Mouse (Mus musculus) lung, embryonic 16.5 days (tissue): ENCODE results near the gene Calcoco1. TPM values are rescaled to one million over a fixed set of nuclear protein-coding genes. Genes with fewer than 3 reads are reported as not detected.

Experiments
- ATAC-seq: fragments of 200-750 bp; cut with Nextera tagmentation; 2 replicates; pipeline ENCODE4 v1.8.0; 2017; ENCODE audit warnings: low read depth, mild to moderate bottlenecking, moderate library complexity
- H3K27ac ChIP-seq: fragments of 300-500 bp; sonication (generic); 2 replicates; pipeline ENCODE4 v1.5.1; 2014; ENCODE audit warnings: mild to moderate bottlenecking, control low read depth, low read length
- H3K27me3 ChIP-seq: fragments of 300-500 bp; sonication (generic); 2 replicates; pipeline ENCODE4 v1.6.1; 2014; ENCODE audit warnings: low read depth, low read length, mixed read lengths; ENCODE audit not compliant: control insufficient read depth, insufficient read depth
- H3K36me3 ChIP-seq: fragments of 300-500 bp; sonication (generic); 2 replicates; pipeline ENCODE4 v1.6.1; 2014; ENCODE audit warnings: low read length; ENCODE audit not compliant: control insufficient read depth, insufficient read depth
- H3K4me1 ChIP-seq: fragments of 300-500 bp; sonication (generic); replicated peaks from 2 replicates; pipeline ENCODE4 v1.6.1; 2014; ENCODE audit warnings: low read length, mixed read lengths; ENCODE audit not compliant: control insufficient read depth, insufficient read depth
- H3K4me2 ChIP-seq: fragments of 300-500 bp; sonication (generic); 2 replicates; pipeline ENCODE4 v1.6.1; 2014; ENCODE audit warnings: low read depth, low read length, control low read depth
- H3K4me3 ChIP-seq: fragments of 300-500 bp; sonication (generic); 2 replicates; pipeline ENCODE4 v1.5.1; 2014; ENCODE audit warnings: mild to moderate bottlenecking, low read length, control low read depth
- H3K9ac ChIP-seq: fragments of 300-500 bp; sonication (generic); 2 replicates; pipeline ENCODE4 v1.6.1; 2014; ENCODE audit warnings: low read length, control low read depth
- H3K9me3 ChIP-seq: fragments of 300-500 bp; sonication (generic); 2 replicates; pipeline ENCODE4 v1.6.1; 2016; ENCODE audit warnings: low read length; ENCODE audit not compliant: control insufficient read depth
- WGBS: fragments of 180-500 bp; shearing (Covaris S2); extraction: QIAGEN DNeasy Blood & Tissue Kit; methylation state at CpG from one replicate; pipeline ENCODE4 v1.1.7; 2014; 5-methylcytosine and 5-hydroxymethylcytosine counted together
- polyA plus RNA-seq: library from polyadenylated mRNA; unstranded; fragments of >200 nt; fragmentation: Nextera tagmentation; extraction: Ambion mirVana; gene quantifications from 2 replicates; pipeline ENCODE4 v1.2.1, GENCODE M21; 2015

Calcoco1 gene
- polyA plus RNA-seq, 1 experiment from 2014 or later: 61.7 TPM

DNA sequence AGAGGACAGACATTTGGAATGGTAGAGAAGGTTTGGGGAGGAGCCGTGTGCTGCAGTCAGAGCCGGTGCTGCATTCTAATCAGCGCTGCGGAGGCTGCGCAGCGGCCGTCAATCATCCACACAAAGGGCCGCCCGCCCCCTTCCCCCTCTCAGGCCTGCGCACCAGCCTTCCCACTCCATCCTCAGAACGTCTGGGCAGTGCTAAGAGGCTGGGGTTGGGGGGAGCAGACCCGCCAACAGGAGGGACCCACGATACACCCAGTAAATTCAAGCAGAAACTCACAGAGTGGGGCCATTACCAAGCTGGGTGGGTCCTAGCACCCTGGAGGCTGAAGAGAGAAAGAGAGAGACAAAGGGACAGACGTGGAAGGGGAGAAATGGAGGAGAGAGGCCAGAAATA is 22.0 kb upstream of the Calcoco1 start:
- Histone ChIP-seq H3K27ac (no peak overlapping the region), H3K9me3 (no peaks in the 10 kb centered on the region), H3K4me2 (no peak overlapping the region), H3K27me3 (peaks cover 66% of the 10 kb centered on the region), H3K36me3 (no peaks in the 10 kb centered on the region), H3K4me1 (peaks cover 10% of the 10 kb centered on the region), H3K4me3 (no peak overlapping the region), H3K9ac (no peak overlapping the region)
- WGBS: 3% methylated on average over 14 of the region's 14 CpGs
- ATAC-seq: no peak

- ATAC-seq: no peak
- Histone ChIP-seq H3K36me3 (no peaks in the 10 kb centered on the region), H3K27me3 (peaks cover 58% of the 10 kb centered on the region), H3K4me3 (no peak overlapping the region), H3K9ac (no peak overlapping the region), H3K9me3 (no peaks in the 10 kb centered on the region), H3K4me2 (no peak overlapping the region), H3K27ac (no peak overlapping the region), H3K4me1 (peaks cover 10% of the 10 kb centered on the region)
- WGBS: 22% methylated on average over 8 of the region's 8 CpGs
These were observed 21.2 kb upstream of the Calcoco1 start for GRCm38 (mm10) chr15:102743196-102743595.

- no peak overlapping the region for H3K27ac ChIP-seq
- WGBS: under 1% methylated on average over 10 of the region's 10 CpGs
- peak; percentile 81 for ATAC-seq
- no peak overlapping the region for H3K9ac ChIP-seq
- peaks cover 10% of the 10 kb centered on the region for H3K4me1 ChIP-seq
- H3K27me3 ChIP-seq: peaks cover 58% of the 10 kb centered on the region
- no peak overlapping the region for H3K4me2 ChIP-seq
- no peaks in the 10 kb centered on the region for H3K9me3 ChIP-seq
- no peaks in the 10 kb centered on the region for H3K36me3 ChIP-seq
- H3K4me3 ChIP-seq: no peak overlapping the region
These were observed 20.6 kb upstream of the Calcoco1 start for GRCm38 (mm10) chr15:102742589-102742988.

DNA sequence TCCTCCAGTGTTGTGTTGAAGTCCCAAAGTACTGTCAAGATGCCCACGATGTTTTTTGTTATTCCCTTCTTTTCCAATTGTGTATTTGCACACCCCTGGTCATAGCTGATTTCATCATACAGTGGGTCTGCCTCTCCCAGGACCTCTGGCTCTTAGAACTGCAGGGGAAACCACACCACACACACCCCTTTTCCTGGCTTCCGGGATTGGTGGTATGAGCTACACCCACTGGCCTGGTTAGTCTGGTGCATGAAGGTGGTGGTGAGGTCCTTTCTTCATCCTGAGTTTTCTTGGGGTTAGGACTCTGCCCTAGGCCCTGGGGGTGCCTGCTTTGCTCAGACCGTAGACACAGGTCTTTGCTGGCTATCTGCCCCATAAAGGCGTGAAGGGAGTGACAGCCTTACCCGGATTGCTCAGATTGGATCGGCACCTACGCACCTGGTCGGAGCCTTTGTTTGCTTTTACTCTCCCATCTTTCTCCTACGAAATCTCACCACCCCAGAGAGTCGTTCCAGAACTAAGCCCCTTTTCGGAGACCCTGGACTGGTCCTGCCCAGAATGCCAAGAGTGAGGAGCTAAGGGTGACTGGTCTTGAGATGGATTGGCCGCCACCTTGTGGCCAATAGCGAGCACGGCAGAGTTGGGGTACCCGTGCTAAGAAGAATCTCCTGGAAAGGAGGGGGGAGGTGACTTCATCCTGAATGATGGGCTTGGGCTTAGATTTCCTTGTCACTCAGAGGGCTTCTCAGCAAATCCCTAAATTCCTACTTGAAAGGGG is 17.7 kb upstream of the Calcoco1 start:
- H3K36me3 ChIP-seq: no peaks in the 10 kb centered on the region
- no peak overlapping the region for H3K27ac ChIP-seq
- H3K27me3 ChIP-seq: peaks cover 47% of the 10 kb centered on the region
- peak overlapping the region; percentile 17; the same call in 1 of the 2 replicates for H3K4me2 ChIP-seq
- no peak overlapping the region for H3K4me3 ChIP-seq
- H3K9me3 ChIP-seq: no peaks in the 10 kb centered on the region
- no peaks in the 10 kb centered on the region; the same call in 1 of the 2 replicates for H3K4me1 ChIP-seq
- no peak overlapping the region for H3K9ac ChIP-seq
- WGBS: 26% methylated on average over 15 of the region's 15 CpGs
- peak; percentile 65 for ATAC-seq

DNA sequence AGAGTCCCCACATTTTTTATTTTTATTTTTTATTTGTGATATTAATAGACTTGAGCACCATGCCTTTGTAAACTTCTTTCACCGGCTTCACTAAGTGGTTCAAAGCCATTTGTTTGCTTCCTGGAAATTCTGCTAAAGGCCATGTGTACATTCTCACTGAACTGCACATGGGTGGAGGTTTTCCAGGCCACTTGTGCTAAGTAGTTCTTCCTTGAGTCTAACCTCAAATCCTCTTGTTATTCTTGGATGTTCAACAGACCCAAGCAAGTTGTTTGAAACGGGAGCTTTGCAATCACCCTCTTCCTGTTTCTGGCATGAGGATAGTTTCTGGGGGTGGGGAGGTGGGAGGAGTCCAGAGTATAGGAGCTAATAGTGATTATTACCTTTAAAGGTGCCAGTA is 16.5 kb upstream of the Calcoco1 start:
- Histone ChIP-seq H3K27ac (no peak overlapping the region), H3K4me2 (no peak overlapping the region), H3K4me3 (no peak overlapping the region), H3K9ac (no peak overlapping the region), H3K4me1 (no peaks in the 10 kb centered on the region; the same call in 1 of the 2 replicates), H3K9me3 (no peaks in the 10 kb centered on the region), H3K36me3 (no peaks in the 10 kb centered on the region), H3K27me3 (peaks cover 42% of the 10 kb centered on the region)
- 23% methylated on average over 2 of the region's 2 CpGs for WGBS
- ATAC-seq: no peak

DNA sequence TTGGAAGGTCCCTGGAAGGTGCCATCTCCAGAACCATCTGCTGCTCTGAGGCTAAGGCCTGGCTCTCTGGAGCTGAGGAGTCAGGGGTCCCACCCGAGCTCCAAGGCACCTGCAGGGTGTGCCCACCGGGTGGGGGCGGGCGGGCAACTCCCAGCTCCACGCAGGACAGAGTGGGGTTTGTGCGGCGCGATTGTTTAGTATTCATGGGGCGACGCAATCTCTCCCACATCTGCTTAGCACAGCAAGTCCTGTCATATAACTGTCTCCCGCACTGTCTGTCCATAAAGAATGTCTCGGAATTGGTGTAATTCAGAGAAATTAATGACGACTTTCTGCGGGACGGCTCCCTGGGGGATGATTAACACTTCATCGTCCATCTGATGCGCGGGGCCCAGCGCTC is 15.1 kb upstream of the Calcoco1 start:
- no peak overlapping the region for H3K4me2 ChIP-seq
- H3K4me1 ChIP-seq: no peaks in the 10 kb centered on the region; the same call in 1 of the 2 replicates
- no peak overlapping the region for H3K27ac ChIP-seq
- no peak for ATAC-seq
- no peaks in the 10 kb centered on the region for H3K9me3 ChIP-seq
- 81% methylated on average over 19 of the region's 19 CpGs for WGBS
- no peak overlapping the region for H3K4me3 ChIP-seq
- peaks cover 38% of the 10 kb centered on the region for H3K27me3 ChIP-seq
- no peaks in the 10 kb centered on the region for H3K36me3 ChIP-seq
- H3K9ac ChIP-seq: no peak overlapping the region

DNA sequence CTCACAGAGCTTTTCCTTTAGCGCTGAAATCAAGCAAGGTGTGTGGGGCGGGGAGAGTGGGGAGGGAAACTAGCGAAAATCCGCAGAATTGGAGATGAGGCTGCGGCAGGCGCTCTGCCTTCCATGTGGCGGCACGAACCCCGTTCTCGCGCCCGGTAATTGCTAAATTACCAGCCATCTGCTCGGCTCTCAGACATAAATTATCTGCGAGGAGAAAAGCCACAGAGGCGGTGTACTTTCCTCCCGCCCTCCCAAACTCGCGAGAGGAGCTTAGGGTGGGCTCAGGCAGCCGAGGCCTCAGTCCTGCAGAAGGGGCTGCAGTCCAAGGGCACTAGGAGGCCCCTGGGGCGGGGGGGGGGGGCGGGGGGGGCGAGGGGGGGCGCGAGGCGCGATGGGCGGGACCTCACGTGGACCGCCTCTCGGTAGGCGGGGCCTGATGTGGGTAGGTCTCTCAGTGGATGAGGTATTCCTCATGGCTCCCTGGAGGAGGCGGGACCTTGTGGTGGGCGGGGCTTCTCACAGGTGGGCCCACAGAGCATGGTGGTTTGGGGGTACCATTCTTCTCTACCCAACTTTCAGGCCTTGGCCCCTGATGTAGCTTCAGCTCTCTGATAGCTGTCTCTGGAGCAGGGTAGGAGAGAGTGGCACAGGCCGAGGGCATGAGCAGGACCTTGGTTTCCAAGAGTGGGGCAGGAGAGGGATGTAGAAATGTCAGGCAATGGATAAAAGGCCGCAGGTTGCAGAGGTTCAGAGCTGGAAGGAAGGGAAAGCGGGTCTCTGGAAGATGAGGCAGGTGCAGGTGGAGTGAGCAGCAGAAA is 14.4 kb upstream of the Calcoco1 start:
- ATAC-seq: no peak; the same call in 1 of the 2 replicates
- Histone ChIP-seq H3K27ac (no peak overlapping the region), H3K9ac (peak overlapping the region; percentile 40), H3K27me3 (peaks cover 33% of the 10 kb centered on the region), H3K4me3 (peak overlapping the region; percentile 28), H3K9me3 (no peaks in the 10 kb centered on the region), H3K4me1 (no peaks in the 10 kb centered on the region; the same call in 1 of the 2 replicates), H3K4me2 (peak overlapping the region; percentile 53), H3K36me3 (no peaks in the 10 kb centered on the region)
- WGBS: 12% methylated on average over 33 of the region's 36 CpGs

GRCm38 (mm10) chr15:102735031-102735430 is 13.1 kb upstream of the Calcoco1 start:
- ATAC-seq: no peak
- H3K4me3 ChIP-seq: no peak overlapping the region
- 47% methylated on average over 14 of the region's 14 CpGs for WGBS
- H3K4me1 ChIP-seq: no peaks in the 10 kb centered on the region; the same call in 1 of the 2 replicates
- no peaks in the 10 kb centered on the region for H3K9me3 ChIP-seq
- H3K36me3 ChIP-seq: no peaks in the 10 kb centered on the region
- no peak overlapping the region for H3K4me2 ChIP-seq
- H3K27ac ChIP-seq: no peak overlapping the region
- no peak overlapping the region for H3K9ac ChIP-seq
- H3K27me3 ChIP-seq: peaks cover 33% of the 10 kb centered on the region
